Mouse (Mus musculus) layer of hippocampus, adult 11-12 months (tissue): ENCODE results near the gene Nox3.

Experiments
- DNase-seq: peaks from one replicate; pipeline ENCODE4 v3.0.0; 2022; ENCODE audit warnings: low spot score

Gene Nox3

DNA sequence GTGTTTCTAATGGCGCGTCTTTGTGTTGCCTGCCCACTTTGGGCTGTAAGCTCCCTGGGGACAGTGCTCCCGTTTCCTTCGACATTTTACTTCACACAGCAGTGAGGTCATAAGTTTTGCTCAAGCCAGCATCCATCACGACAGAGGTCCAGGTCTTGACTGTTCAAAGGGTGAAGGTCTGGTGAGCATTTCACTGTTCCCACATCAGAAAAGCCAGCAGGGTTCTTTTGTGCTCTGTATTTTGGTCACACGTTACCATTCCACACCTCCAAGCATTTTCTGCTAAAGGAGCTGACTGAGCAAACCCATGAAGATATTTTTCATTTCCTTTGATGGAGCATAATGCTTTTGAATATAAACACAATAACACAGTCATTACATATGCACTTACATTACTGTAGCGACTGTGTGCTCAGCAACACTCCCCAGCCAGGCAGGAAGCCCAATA lies 85.7 kb downstream of the Nox3 start:
- no peak for DNase-seq

DNA sequence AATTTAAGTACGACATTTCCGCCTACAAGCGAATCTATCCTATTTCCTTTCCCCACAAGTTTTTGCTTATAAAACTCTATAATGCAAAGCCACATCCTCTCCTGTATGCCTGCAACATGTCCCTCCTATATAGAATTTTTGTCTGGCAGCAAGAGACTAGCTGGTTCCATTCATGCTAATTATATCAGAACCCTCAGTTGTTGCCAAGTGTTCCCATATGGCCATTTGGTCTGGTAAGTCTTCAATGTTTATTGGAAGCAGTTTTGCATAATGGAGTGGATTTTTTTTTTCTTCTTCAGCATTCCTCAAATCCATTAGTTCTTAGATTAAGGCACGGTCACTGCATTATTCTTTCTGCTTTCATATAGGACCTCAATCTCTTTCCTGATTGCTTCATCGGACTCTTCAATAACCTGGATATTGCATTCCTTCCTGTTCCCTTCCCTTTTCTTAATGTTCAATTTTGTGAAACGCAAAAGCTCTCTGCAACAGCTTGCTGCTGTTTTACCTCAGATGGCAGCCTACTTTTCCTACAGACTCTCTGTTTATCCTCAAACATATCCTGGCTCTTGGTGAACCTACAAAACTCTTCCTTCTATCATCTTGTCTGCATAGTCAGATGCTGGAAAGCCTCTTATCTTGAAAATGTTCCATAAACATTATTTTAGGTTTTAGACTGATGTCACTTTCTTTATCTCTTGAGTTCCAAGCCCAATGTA lies 92.9 kb downstream of the Nox3 start:
- DNase-seq: no peak

DNA sequence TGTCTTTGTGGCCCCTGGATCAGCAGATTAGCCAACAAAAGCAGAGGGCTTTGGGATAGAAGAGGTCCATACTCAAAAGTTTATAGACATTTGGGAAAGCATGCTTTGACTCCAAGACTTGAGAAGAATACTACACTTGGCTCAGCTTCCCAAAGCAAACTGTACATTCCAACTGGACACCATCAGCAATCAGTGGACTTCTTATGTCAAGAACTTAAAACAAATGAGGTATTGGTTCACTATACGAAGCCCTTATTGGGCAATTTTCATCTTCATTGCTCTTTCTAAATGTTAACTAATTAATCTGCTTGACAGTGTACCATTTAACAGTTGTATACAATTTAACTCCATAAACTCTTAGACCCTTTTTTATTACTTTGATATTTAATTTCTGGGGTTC lies 97.7 kb downstream of the Nox3 start:
- no peak for DNase-seq

DNA sequence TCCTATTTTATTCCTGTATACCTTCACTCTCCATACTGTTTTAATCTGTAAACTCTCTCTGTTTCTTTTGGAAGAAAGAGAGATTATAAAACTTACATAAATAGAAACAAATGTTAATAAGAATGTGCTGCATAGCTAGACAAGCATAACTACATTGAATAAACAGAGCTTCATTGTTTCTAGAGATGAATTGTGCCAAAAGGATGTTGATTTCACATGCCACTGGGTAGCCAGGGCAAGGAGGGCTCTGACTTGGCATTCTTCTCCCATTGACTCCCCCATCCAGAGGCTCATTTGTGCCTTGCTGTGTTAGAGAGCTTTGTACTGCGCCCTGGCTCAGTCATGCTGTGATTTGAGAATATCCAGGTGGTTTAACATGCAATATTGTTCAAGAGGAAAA lies 98.2 kb downstream of the Nox3 start:
- no peak for DNase-seq

DNA sequence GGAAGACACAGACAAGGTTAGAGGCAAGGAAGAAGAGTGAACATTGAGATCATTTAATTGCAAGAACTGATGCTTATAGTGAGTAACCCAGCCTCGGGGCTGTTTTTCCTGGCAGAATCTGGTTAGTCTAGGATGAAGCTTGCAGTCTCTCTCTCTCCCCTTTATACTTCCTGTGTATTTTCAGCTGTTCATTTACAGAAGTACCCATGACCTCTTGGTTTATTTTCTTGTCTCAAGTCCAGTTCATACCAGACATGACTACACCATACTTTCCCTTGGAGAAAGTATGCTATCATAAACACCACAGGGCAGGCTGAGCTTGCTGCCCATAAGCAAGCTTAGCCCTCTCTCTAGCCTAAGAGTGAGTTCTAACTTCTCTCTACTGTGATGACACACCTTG lies 98.9 kb downstream of the Nox3 start:
- no peak for DNase-seq
